Mouse (Mus musculus) neural tube, embryonic 14.5 days (tissue): ENCODE data around the gene Aak1. TPM values are rescaled to one million over a fixed set of nuclear protein-coding genes. Genes with fewer than 3 reads are reported as not detected.

Experiments
- ATAC-seq: fragments of 200-750 bp; cut with Nextera tagmentation; 2 replicates; pipeline ENCODE4 v1.8.0; 2017; ENCODE audit warnings: low read depth, mild to moderate bottlenecking, moderate TSS enrichment, moderate library complexity
- H3K27ac ChIP-seq: fragments of 300-500 bp; sonication (generic); 2 replicates; pipeline ENCODE4 v1.5.1; 2014; ENCODE audit warnings: low read depth, mild to moderate bottlenecking, control low read depth, low read length, moderate library complexity, mixed read lengths
- H3K27me3 ChIP-seq: fragments of 300-500 bp; sonication (generic); 2 replicates; pipeline ENCODE4 v1.6.1; 2014; ENCODE audit warnings: low read length; ENCODE audit not compliant: control insufficient read depth, insufficient read depth
- H3K36me3 ChIP-seq: fragments of 300-500 bp; sonication (generic); 2 replicates; pipeline ENCODE4 v1.6.1; 2014; ENCODE audit warnings: low read length, mixed read lengths; ENCODE audit not compliant: control insufficient read depth, insufficient read depth
- H3K4me1 ChIP-seq: fragments of 300-500 bp; sonication (generic); 2 replicates; pipeline ENCODE4 v1.6.1; 2014; ENCODE audit warnings: low read length; ENCODE audit not compliant: control insufficient read depth, insufficient read depth
- H3K4me2 ChIP-seq: fragments of 300-500 bp; sonication (generic); 2 replicates; pipeline ENCODE4 v1.6.1; 2014; ENCODE audit warnings: mild to moderate bottlenecking, low read depth, low read length, control low read depth
- H3K4me3 ChIP-seq: fragments of 300-500 bp; sonication (generic); 2 replicates; pipeline ENCODE4 v1.5.1; 2014; ENCODE audit warnings: low read depth, low read length, control low read depth, mixed read lengths
- H3K9ac ChIP-seq: fragments of 300-500 bp; sonication (generic); replicated peaks from 2 replicates; pipeline ENCODE4 v1.6.1; 2014; ENCODE audit warnings: low read depth, mild to moderate bottlenecking, control low read depth, low read length, mixed read lengths
- H3K9me3 ChIP-seq: fragments of 300-500 bp; sonication (generic); 2 replicates; pipeline ENCODE4 v1.6.1; 2016; ENCODE audit warnings: low read length; ENCODE audit not compliant: control insufficient read depth
- WGBS: fragments of 180-500 bp; shearing (Covaris S2); extraction: QIAGEN DNeasy Blood & Tissue Kit; methylation state at CpG from one replicate; pipeline ENCODE4 v1.1.7; 2014; 5-methylcytosine and 5-hydroxymethylcytosine counted together
- polyA plus RNA-seq: library from polyadenylated mRNA; unstranded; fragments of >200 nt; fragmentation: Nextera tagmentation; extraction: Ambion mirVana; gene quantifications from 2 replicates; pipeline ENCODE4 v1.2.1, GENCODE M21; 2014

Aak1 gene
- polyA plus RNA-seq, result 47.2 and 53.6 TPM in 2 replicates

DNA sequence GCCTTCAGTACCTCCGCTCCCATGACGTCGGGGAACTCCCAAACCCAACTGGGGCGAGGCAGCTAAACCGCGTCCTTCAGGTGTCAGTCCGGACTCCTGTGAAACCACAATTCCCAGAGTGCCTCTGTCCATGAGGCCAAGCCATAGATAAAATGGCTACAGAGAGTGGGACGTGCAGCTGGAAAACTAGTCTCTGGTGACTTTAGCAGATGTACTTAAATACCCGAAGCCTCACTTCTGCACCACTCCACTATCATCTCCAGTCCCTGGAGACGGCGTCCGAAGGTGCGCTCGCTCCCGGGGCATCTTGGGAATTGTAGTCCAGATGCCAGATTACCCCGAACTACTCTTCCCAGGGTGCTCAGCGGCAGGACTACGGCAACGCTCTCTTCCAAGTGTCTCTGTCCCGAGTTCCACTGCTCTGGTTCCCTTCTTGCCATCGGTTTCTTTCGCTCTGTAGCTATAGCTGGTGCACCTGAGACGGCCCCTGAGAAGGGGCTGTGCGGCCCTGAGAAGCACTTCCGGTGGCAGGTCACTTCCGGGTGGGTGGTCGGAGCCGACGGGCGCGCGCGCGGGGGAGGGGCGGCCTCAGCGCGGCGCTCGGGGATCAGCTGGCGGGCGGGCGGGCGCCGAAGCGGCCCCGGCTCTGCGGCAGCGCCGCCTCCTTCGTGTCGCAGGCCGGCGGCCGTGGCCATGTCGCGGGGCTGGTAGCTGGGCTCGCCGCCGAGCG is at the start of gene Aak1:
Aak1 (plus strand) TSS at position 603 of the 730 bp plus-strand sequence.
- peak; percentile 94 for ATAC-seq
- peak within 1 kb of the TSS; percentile 97 for H3K27ac ChIP-seq
- peak within 1 kb of the TSS; percentile 88 for H3K9ac ChIP-seq
- H3K4me2 ChIP-seq, result peak within 1 kb of the TSS; percentile 80
- 0% methylated on average over 51 of the region's 60 CpGs for WGBS
- H3K4me1 ChIP-seq, result peaks cover 31% of the 10 kb centered on the region
- H3K9me3 ChIP-seq, result no peaks in the 10 kb centered on the region
- no peaks in the 10 kb centered on the region for H3K36me3 ChIP-seq
- no peaks in the 10 kb centered on the region for H3K27me3 ChIP-seq
- peak within 1 kb of the TSS; percentile 88 for H3K4me3 ChIP-seq

DNA sequence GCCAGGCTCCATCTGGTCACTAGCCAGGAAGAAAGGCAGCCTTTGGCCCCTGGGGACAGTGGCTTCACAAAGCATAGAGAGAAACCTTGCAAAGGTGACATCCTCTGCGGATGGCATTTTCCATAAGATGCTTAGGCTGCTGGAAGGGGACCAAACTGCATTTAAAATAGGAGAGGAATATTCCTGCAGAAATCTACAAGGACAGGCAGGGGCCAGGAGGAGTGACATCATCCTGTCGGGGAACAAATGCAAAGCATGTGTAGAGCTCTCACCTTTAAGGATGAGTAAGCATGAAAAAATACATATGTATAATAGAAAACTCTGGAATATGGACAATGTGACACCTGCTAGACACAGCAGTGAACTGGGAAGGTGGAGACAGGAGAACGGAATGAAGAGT is 48.9 kb upstream of the Aak1 start:
- Histone ChIP-seq H3K27ac (no peak overlapping the region), H3K9ac (no peak overlapping the region), H3K9me3 (no peaks in the 10 kb centered on the region), H3K4me2 (no peak overlapping the region), H3K36me3 (no peaks in the 10 kb centered on the region), H3K4me3 (no peak overlapping the region), H3K4me1 (no peaks in the 10 kb centered on the region), H3K27me3 (no peaks in the 10 kb centered on the region)
- no peak for ATAC-seq
- WGBS, result 96% methylated on average over 3 of the region's 3 CpGs

- Histone ChIP-seq H3K9me3 (no peaks in the 10 kb centered on the region), H3K4me2 (no peak overlapping the region), H3K36me3 (no peaks in the 10 kb centered on the region), H3K27me3 (no peaks in the 10 kb centered on the region), H3K4me3 (no peak overlapping the region), H3K9ac (no peak overlapping the region), H3K27ac (no peak overlapping the region), H3K4me1 (no peaks in the 10 kb centered on the region)
- WGBS, result 40% methylated on average over 11 of the region's 11 CpGs
- ATAC-seq, result no peak
Observed at GRCm38 (mm10) chr6:86801431-86801830, 47.9 kb upstream of the Aak1 start.

DNA sequence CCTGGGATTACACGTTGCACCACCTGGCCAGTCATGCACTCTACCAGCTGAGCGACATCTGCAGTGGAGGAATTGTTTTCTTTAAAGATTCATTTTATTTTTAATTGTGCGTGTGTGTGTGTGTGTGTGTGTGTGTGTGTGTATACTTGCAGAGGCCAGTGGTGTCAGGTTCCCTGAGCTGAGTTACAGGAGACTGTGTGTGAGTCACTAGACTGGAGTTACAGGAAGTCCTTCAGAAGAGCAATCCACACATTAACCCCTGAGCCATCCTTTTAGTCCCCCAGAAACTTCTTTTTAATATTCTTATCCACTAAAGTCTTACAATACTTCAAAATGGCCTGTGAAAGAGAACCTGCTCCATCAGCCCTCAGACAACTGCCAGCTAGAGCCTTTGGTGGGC is 44.7 kb upstream of the Aak1 start:
- no peak overlapping the region for H3K9ac ChIP-seq
- no peak for ATAC-seq
- H3K4me1 ChIP-seq, result no peaks in the 10 kb centered on the region
- H3K36me3 ChIP-seq, result no peaks in the 10 kb centered on the region
- no peak overlapping the region for H3K4me3 ChIP-seq
- no peaks in the 10 kb centered on the region for H3K9me3 ChIP-seq
- H3K4me2 ChIP-seq, result no peak overlapping the region
- H3K27me3 ChIP-seq, result no peaks in the 10 kb centered on the region
- 80% methylated on average over 3 of the region's 3 CpGs for WGBS
- H3K27ac ChIP-seq, result no peak overlapping the region

- 3% methylated on average over 5 of the region's 5 CpGs for WGBS
- H3K9ac ChIP-seq, result no peak overlapping the region
- H3K36me3 ChIP-seq, result no peaks in the 10 kb centered on the region
- no peaks in the 10 kb centered on the region for H3K27me3 ChIP-seq
- H3K27ac ChIP-seq, result no peak overlapping the region
- no peaks in the 10 kb centered on the region for H3K9me3 ChIP-seq
- H3K4me2 ChIP-seq, result no peak overlapping the region
- H3K4me1 ChIP-seq, result no peaks in the 10 kb centered on the region
- no peak for ATAC-seq
- no peak overlapping the region for H3K4me3 ChIP-seq
Observed at GRCm38 (mm10) chr6:86806455-86807086, 42.7 kb upstream of the Aak1 start.

DNA sequence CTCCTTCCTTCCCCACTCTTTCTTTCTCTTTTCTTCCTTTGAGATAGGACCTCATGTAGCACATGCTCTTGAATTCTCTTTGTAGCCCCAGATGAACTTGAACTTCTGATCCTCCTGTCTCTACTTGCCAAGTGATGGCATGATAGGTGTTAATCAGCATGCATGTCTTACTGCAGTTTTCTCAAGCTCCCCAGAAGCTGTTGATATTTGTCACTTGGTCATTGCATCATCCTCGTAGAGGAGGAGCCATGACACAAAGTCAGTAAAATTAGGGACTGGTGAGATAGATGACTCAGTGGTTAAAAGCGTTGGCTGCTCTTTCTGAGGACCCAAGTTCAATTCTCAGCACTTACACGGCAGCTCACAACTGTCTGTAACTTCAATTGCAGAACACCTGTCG is 36.4 kb upstream of the Aak1 start:
- no peaks in the 10 kb centered on the region for H3K4me1 ChIP-seq
- WGBS, result 61% methylated on average over 4 of the region's 4 CpGs
- H3K9ac ChIP-seq, result no peak overlapping the region
- ATAC-seq, result no peak
- H3K4me2 ChIP-seq, result no peak overlapping the region
- H3K27me3 ChIP-seq, result no peaks in the 10 kb centered on the region
- no peak overlapping the region for H3K27ac ChIP-seq
- H3K4me3 ChIP-seq, result no peak overlapping the region
- no peaks in the 10 kb centered on the region for H3K9me3 ChIP-seq
- H3K36me3 ChIP-seq, result no peaks in the 10 kb centered on the region

DNA sequence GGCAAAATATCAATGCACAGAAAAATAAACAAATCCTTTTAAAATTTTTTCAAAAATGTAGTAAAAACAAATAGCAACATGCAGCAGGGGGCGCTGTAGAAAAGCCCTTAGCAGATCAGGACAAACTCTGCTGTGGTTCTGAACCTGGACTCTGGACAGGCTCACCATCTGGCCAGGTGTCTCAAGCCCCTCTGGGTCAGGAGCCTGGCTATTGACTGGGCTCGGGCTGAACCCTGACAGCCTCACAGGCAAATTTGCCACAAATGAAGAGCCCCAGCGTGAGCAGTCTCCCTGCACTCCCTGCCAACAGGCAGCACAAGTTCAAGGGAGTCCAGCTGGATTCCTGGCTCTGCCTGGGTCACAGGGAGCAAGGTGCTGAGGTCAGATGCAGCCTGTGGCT is 36.0 kb upstream of the Aak1 start:
- WGBS, result 25% methylated on average over 3 of the region's 3 CpGs
- H3K4me2 ChIP-seq, result no peak overlapping the region
- no peaks in the 10 kb centered on the region for H3K4me1 ChIP-seq
- H3K27ac ChIP-seq, result no peak overlapping the region
- no peak for ATAC-seq
- H3K9ac ChIP-seq, result no peak overlapping the region
- H3K9me3 ChIP-seq, result no peaks in the 10 kb centered on the region
- no peak overlapping the region for H3K4me3 ChIP-seq
- H3K27me3 ChIP-seq, result no peaks in the 10 kb centered on the region
- no peaks in the 10 kb centered on the region for H3K36me3 ChIP-seq

DNA sequence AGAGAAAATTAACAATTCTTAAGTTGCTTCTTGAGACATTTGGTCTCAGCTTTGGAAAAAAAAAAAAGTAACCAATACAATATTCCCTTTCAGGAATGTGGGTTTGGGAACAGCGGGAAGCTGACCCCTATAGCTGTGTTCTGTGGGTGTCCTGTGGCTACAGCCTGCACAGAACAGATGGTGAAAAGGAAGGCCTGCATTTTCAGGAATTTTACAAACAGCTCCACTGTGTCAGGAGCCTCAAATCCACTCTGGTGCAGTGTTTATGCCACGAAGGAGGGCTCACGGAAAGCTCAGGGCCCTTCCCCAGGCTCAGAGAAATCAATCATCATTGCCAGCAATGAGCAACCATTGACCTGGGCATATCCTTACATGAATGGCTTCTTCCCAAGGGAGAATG is 34.4 kb upstream of the Aak1 start:
- Histone ChIP-seq H3K9ac (no peak overlapping the region), H3K36me3 (no peaks in the 10 kb centered on the region), H3K27me3 (no peaks in the 10 kb centered on the region), H3K27ac (no peak overlapping the region), H3K4me2 (peak overlapping the region; percentile 15), H3K4me1 (no peaks in the 10 kb centered on the region), H3K9me3 (no peaks in the 10 kb centered on the region), H3K4me3 (no peak overlapping the region)
- WGBS, result 43% methylated on average over 3 of the region's 3 CpGs
- ATAC-seq, result no peak

- Histone ChIP-seq H3K27me3 (no peaks in the 10 kb centered on the region), H3K9me3 (no peaks in the 10 kb centered on the region), H3K36me3 (no peaks in the 10 kb centered on the region), H3K4me3 (no peak overlapping the region), H3K4me1 (no peaks in the 10 kb centered on the region), H3K4me2 (peak overlapping the region; percentile 15), H3K9ac (no peak overlapping the region), H3K27ac (no peak overlapping the region)
- ATAC-seq, result no peak
- 6% methylated on average over 7 of the region's 7 CpGs for WGBS
Observed at GRCm38 (mm10) chr6:86815436-86815835, 33.9 kb upstream of the Aak1 start.
